Mouse (Mus musculus) yolk sac, embryonic 10.5 days (tissue): ENCODE measurements at regions not wholly inside any gene's neighbourhood (a gene's known extent, or its start where the extent isn't known, plus 50 kb on each side); places are given as distances from the start of the nearest gene placed in this dataset.
A peak's percentile ranks its signal among the peaks of the same experiment; 100 is the strongest.
"Not testable (repeated sequence)": the region's sequence is repeated elsewhere in the genome, so short reads cannot be mapped to it uniquely, and the experiment has no call there.

ENCODE experiments used
- DNase-seq: peaks from one replicate; pipeline ENCODE4 v3.0.0-alpha.2; 2017; ENCODE audit warnings: low spot score

DNA sequence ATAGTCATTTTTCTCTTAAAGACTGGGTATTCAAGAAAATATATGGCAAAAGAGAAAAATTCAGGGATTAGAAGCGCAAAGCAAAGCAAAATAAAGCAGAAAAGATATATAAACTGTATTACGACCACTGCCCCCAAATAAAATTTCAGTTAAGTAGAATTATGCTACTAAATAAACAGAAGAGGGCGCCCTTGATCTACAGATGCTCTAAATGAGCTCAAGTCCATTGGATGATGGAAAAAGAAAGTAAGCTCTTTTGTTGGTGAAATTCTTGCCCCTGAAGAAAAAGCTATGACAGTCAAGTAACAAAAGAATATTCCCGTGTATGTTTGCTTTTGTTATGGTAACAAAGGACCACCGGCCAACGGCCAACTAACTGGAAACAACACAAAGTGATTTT lies 165.5 kb upstream of the Stk26 start:
- DNase-seq, result no peak

DNA sequence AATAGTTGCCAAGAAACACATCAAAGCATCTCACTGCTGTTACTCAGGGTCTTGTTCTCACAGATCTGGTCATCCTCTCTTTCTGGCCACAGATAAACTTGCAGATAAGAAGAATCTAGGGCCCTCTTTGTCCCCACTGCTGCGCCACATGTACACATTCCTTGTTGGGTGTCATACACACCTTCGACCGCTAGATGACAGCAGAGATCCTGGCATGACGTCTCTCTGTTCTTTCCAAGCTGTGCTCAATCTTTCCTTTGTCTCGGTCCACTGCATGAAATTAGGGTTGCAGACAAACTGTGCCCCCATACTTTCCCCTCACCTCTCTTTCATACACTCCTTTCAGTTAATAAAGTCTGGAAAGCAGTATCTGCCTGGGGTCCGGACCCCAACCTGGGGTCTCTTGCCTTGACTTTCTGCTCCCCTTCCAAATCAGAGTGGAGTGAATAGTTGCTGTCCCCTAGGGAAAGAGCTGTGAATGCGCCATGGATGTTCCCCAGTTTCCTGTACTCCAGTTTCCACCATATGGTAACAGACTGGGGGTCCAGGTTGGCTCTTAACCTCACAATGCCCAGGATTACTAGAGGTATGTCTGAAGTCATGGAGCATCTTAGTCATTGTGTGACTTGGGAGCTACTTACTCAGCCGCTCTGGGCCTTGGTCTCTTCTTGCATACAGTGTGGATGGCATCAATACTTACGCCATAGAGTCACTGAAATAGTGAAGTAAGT lies 182.8 kb upstream of the Stk26 start:
- DNase-seq, result peak; percentile 30

DNA sequence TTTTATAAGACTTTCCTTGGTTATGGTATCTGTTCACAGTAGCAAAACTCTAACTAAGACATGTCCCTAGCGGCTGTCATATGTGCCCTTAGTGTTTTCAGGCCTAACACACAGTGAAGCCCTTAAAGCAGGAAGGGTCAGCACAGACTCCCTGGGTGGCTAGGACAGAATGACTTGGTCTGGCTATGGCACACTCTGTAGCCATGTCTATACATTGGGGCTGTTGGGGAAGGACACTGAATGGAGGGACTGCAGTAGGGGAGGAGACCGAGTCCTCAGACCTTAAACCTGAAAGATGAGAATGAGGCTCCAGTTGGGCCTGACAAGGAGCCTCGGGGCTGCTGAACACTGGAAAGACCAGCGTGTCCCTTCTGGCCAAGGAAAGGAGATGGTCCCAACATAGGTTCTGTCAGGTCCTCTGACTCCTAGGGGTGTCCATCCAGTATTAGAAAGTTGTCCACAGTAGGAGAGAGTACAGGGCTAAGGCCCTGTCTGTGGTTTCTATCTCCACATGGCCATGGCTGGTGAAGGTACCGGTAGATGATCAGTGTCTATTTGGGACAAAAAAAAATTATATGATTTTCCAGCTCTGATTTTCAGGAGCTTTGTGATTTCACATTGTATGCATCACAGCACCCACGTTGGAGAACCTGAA lies 183.5 kb upstream of the Stk26 start:
- DNase-seq, result no peak

DNA sequence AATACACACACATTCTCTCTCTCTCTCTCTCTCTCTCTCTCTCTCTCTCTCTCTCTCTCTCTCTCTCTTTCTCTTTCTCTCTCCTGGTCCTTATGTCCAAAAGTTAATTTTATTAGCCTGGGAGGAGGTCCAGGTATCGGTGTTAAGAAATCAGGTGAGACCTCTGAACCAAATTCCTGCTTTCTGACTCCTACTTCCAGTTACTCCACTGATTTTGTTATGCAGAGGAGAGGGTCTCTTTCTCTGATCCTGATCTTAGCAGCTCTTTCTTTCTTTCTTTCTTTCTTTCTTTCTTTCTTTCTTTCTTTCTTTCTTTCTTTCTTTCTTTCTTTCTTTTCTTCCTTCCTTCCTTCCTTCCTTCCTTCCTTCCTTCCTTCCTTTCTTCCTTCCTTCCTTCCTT lies 185.5 kb upstream of the Stk26 start:
- DNase-seq, result not testable (repeated sequence)

DNA sequence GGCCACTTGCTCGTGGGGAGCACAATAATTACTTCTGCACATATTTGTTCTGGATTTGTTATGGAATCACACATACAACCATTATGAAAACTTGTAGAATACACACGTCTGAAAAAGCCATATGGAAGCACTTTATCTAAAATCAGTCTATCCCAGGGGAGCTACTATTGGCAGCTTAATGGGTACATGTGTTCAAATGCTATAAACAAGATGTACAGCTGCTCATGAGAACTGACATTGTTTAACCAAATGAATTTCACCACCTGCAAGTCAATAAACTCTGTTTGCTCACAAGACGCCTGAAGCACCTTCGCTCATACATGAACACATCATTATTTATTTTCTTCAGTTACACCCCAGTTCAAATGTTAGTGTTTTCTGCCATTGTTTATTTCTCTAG lies 199.5 kb upstream of the Stk26 start:
- DNase-seq, result no peak

DNA sequence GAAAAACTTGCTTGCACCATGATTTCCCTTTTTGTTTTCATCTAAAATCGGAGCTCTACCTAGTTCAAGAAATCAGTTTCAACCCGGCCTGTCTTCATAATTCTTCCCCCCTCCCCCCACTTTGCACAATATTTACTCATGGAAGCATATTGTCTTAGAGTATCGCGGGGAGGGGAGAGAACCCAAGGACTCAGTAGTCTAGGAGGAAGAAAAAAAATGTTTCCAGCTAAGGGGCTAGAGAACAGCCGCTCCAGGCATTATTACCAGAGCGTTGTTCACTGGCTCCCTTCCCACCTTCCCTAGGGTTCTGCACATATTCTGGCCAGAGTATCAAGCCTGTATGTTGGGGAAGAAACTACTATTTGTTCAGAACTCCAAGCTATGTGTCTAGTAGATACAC lies 205.2 kb upstream of the Stk26 start:
- DNase-seq, result no peak

DNA sequence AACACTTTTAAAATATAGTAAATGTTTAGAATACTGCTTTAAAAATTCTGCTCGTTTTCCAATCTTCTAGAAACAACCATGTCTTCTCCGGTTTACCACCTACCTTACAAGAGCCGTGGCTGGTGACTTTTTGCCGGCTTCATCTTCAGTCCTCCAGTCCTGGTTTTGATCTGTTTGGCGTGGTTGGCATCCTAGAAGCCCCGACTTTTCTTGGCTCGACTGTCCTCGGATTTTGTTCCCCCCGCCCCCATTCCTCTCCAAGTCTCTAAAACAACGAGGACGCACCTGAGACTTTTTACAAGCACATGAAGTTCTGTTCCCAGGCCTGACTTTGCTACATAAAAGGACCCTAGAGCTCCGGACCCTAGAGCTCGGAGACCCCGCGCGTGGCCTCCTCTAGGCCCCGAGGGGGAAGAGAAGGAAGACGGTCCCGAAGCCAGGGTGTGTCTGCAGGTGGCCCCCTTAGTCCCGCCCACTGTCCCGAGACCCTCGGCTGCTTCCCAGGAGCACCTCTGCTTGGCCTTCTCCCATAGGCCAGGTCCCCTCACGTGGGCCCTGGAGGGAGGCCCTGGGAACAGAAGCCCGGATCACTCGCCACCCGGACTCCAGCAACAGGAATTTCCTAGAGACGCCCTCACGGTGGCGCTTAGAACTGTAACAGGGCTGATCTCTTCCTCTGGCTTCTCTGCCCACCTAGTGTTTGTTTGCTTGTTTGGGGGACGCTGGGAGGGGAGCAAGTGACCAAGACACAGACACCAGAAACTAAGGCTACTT lies 205.8 kb upstream of the Stk26 start:
- peak; percentile 86 for DNase-seq

DNA sequence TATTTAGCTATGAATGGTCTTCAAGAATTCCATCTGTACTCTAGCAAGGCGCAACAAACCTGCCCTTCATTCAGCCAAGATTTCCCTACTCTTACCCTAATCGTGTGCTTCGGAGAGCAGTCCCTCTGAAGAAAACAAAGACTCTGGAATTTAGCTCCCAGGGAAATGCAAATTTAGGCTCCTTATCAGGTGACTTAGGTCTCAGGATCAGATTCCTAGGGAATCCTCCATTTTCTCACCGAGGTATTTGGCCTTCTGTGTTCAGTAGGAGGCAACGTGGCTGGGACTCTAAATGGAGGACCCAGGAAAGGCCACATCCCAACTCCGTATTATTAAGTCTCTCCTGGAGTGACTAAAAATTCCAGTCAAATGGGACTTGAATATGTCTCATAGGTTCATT lies 204.2 kb upstream of the Olfr1324 start:
- DNase-seq, result no peak

DNA sequence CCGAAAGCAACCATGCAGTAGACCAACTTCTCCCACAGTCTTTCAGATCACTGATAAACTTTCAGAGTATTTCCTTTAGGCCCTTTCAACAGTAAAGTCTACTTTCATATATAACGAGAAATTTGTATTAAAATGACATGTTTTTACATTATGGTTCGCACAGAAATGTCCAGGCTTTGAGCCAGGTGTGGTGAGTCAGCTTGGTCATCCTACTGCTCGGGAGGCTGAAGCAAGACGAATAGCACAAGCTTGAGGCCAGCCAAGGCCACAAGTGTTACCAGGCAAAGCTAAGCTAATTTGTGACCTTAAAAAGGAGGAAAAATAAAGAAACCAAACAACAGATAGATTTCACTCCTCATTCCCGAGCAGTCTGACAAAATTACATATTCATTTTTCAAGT lies 197.0 kb upstream of the Olfr1324 start:
- DNase-seq, result no peak

DNA sequence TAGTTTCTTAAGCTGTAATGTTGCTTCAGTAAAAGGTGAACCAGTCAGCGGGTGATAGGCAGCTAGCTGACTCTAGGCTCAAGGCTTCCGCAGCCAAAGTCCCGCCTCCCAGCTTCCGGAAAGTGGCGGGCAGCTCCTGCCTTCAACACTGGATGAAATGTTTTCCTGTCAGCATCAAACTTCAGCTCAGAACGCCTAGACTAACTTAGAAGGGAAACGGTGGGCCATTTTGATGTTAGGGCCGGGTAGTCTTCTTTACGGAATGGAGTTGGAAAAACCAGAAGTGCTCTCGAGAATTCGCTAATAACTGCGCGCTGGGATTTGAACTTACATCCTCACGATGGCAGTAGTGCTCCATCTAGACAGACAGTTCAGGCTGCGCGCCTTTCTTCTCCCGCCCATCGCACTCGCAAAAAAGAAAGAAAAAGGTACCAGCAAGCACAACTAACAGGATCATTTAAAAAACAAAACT lies 194.7 kb upstream of the Olfr1324 start:
- DNase-seq, result peak; percentile 51

DNA sequence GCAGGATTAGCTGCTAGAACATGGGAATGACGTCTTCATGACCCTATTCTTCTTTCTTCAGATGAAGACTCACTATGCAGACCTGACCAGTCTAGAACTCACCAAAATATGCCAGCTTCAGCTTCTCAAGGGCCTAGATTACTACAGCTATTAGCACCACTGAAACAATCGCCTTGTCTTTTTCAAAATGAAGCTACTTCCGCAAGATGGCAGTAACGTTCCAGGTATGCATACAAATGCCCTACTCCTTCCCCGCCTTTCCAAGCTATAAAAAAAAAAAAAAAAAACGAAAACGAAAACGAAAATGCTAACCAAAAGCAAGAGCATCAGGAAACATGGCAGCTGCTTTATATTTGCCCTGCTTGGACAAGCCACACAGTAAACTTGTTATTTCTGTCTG lies 192.6 kb upstream of the Olfr1324 start:
- DNase-seq, result no peak

DNA sequence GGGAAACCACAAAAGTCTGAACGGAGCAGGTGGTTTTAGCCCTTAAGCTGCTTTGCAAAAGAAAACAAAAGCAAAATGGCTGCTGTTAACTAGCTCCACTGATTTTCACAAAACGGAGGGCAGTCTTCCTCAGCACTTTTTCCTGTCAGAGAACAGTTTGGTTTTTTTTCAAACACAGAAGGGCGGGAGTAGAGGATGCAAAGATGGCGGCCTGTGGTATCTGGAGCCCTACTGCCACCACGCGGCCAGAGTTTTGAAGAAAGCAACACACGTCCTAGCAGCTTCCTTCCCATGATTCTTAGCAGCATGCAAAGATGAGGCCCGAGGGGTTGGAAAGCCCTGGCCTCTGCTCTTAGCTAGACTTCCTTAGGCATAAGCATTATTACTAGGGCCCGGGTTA lies 191.6 kb upstream of the Olfr1324 start:
- DNase-seq, result peak; percentile 71

DNA sequence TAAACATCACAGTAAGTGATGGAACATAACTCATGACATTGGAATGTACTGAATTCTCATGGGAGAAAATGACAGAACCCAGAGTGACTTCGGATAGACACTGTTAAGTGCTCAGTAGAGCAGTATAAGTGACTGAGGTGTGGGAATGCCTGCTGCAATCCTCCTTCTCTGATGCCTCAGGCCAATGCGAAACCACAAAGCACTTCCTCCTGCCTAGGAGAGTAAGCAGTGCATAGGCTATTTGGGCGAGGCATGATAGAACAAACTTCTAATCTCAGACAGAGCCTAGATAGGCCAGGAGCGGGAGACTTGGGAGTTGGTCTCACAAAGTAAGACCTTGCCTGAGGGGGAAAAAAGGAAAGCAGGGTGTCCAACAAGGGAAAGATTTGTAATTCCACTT lies 190.6 kb upstream of the Olfr1324 start:
- no peak for DNase-seq

DNA sequence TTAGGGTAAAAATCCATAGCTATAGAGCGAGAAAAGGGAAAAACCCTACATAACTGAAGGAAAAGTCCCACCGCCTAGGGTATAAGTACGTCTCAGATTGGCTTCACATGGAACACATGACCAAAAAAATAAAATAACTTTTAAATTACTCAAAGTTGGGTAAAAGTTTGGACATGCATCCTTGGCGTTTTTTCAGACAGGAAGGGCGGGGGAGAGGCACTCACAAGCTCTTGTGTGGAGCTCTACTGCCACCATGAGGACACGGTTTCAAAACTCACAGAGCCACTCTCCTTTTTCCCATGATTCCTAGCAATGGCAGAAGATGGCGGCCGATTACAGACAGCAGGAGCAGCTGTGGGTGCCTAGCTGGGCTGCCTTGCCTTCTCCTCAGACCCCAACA lies 188.6 kb upstream of the Olfr1324 start:
- DNase-seq, result not testable (repeated sequence)

DNA sequence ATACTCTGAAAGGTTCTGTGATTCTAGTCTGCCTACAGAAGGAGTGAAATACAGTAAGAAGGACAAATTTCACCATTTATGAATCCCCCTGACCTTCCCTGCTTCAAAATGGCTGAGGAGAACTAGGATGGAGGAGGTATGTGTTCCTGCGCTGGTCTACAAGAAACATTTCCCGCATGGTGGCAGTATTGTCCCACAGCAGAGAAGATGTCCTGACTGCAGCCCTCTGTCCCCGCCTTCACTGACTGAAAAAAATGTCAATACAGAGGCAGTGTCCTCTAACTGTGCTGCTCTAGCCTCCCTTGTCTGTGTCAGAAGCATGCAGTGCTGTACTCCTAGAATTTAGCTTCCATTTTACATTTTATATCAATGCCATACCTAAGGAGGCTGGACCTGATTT lies 186.6 kb upstream of the Olfr1324 start:
- DNase-seq, result peak; percentile 63

DNA sequence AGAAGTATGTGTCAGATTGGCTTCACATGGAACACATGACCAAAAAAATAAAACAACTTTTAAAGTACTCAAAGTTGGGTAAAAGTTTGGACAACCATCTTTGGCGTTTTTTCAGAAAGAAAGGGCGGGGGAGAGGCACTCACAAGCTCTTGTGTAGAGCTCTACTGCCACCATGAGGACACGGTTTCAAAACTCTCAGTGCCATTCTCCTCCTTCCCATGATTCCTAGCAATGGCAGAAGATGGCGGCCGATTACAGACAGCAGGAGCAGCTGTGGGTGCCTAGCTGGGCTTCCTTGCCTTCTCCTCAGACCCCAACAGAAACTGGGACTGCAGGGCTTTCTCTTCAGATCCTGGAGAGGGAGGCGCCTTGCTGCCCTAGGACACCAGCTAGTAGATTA lies 186.1 kb upstream of the Olfr1324 start:
- DNase-seq, result not testable (repeated sequence)

DNA sequence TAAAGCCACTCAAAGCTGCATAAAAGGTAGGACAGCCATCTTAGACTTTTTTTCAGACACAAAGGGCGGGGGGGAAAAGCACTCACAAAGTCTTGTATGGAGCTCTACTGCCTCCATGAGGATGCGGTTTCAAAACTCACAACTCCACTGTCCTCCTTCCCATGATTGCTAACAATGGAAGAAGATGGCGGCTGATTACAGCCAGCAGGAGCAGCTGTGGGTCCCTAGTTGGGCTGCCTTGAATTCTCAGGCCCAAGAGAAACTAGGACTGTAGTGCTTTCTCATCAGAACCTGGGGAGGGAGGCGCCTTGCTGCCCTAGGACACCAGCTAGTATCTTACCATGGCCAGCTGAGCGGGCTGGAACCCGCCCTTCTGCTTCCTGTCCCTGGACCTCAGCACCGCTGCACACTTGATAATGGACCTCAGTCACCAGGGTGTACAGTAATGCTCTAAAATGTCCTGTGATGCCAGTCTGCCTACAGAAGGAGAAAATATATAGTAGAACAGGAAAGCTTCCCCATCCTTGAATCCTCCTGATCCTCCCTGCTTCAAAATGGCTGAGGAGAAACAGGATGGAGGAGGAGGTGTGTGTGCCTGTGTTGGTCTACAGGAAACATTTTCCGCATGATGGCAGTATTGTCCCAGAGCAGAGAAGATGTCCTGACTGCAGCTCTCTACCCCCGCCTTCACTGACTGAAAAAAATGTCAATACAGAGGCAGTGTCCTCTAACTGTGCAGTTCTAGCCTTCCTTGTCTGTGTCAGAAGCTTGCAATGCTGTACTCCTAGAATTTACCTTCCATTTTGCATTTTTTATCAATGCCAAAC lies 183.7 kb upstream of the Olfr1324 start:
- DNase-seq, result peak; percentile 69

DNA sequence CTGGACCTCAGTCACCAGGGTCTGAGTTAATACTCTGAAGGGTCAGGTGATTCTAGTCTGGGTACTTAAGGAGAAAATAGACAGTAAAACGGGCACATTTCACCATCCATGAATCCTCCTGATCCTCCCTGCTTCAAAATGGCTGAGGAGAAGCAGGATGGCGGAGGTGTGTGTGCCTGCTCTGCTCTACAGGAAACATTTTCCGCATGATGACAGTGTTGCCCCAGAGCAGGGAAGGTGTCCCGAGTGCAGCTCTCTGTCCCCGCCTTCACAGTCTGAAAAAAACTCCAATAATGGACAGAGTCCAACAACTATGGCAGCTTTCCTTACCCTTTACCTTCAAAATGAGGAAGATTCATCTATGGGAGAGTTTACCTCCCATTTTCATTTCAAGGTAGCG lies 179.8 kb upstream of the Olfr1324 start:
- DNase-seq, result not testable (repeated sequence)

DNA sequence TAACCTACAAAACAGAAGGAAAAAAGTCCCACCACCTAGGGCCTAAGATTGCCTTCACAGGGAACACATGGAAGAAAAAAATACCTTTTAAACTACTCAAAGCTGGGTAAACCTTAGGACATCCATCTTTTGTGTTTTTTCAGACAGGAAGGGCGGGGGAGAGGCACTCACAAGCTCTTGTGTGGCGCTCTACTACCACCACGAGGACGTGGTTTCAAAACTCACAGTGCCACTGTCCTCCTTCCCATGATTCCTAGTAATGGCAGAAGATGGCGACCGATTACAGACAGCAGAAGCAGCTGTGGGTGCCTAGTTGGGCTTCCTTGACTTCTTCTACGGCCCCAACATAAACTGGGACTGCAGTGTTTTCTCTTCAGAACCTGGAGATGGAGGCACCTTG lies 179.3 kb upstream of the Olfr1324 start:
- DNase-seq, result peak; percentile 47

DNA sequence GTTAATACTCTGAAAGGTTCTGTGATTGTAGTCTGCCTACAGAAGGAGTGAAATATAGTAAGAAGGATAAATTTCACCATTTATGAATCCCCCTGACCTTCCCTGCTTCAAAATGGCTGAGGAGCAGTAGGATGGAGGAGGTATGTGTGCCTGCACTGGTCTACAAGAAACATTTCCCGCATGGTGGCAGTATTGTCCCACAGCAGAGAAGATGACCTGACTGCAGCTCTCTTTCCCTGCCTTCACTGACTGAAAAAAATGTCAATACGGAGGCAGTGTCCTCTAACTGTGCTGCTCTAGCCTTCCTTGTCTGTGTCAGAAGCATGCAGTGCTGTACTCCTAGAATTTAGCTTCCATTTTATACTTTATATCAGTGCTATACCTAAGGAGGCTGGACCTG lies 177.2 kb upstream of the Olfr1324 start:
- DNase-seq, result peak; percentile 37

DNA sequence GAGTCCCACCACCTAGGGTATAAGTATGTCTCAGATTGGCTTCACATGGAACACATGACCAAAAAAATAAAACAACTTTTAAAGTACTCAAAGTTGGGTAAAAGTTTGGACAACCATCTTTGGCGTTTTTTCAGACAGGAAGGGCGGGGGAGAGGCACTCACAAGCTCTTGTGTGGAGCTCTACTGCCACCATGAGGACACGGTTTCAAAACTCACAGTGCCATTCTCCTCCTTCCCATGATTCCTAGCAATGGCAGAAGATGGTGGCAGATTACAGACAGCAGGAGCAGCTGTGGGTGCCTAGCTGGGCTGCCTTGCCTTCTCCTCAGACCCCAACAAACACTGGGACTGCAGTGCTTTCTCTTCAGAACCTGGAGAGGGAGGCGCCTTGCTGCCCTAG lies 176.7 kb upstream of the Olfr1324 start:
- DNase-seq, result not testable (repeated sequence)

DNA sequence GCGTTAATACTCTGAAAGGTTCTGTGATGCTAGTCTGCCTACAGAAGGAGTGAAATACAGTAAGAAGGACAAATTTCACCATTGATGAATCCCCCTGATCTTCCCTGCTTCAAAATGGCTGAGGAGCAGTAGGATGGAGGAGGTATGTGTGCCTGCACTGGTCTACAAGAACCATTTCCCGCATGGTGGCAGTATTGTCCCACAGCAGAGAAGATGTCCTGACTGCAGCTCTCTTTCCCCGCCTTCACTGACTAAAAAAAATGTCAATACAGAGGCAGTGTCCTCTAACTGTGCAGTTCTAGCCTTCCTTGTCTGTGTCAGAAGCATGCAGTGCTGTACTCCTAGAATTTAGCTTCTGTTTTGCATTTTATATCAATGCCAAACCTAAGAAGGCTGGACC lies 174.6 kb upstream of the Olfr1324 start:
- DNase-seq, result peak; percentile 66
